Mouse (Mus musculus) layer of hippocampus, postnatal 10 days (tissue): Measurements from ENCODE around the gene Cradd. TPM values are rescaled to one million over a fixed set of nuclear protein-coding genes. Genes with fewer than 3 reads are reported as not detected.

Experiments used
- DNase-seq, 2 experiments: peaks; one replicate each; pipeline ENCODE4 v3.0.0; 2021; ENCODE audit warnings: low spot score in 2 of 2
- total RNA-seq, 2 experiments: library from RNA; stranded (reverse); gene quantifications; 2 replicates each; pipeline ENCODE4 v1.2.3; 2021

The Cradd gene
- total RNA-seq, 2 experiments from 2014 or later = 5.8 to 7.3 TPM

GRCm38 (mm10) chr10:95140191-95140590 lies 183.7 kb downstream of the Cradd start:
- DNase-seq = no peak

DNA sequence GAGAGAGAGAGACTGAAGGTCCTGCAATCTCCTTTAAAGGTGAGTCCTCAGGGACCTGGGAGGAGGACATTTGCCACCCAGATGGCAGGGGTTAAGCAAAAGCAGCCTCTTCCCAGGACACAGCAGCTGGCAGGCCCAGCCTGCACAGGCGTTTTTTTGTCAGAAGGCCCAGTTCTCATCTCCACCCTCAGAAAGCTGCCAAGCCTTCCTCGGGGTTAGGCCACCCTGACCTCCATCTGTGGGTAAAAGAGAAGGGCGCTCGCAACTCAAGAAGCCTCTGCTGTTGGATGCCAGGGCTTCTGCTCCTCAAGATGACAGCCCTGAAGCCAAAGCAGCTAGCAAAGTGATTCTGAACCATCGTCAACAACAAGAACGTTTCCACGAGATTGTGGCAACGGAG lies 184.3 kb downstream of the Cradd start:
- peak in 1 of 2 experiments; percentile 30 for DNase-seq

DNA sequence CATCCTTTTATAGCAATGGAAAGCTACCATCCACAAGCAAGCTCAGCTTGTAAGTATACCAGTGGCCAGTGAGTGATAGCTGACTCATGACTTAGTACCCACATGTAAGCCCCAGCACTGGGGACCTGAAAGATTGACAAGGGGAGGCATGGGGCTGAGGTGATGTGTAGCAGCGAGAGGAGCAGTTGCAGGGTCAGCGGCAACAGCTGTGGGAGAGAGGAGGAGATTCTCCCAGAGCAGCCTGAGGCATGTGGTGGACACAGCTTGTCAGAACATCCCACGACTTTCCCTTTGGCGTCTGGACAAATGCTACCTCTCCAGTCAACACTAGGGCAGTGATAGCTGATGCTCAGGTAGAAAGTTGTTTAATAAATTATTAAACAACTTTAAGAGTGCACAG lies 190.9 kb downstream of the Cradd start:
- DNase-seq = no peak

Other genes starting within 250 kb of the Cradd start
- gene Socs2, start 93.0 kb upstream of the Cradd start, total RNA-seq = 10 to 100 TPM; 73.9 to 75.7 TPM
- 10 to 100 TPM; 76.8 to 84.2 TPM for gene Mrpl42, start 177.8 kb upstream of the Cradd start, total RNA-seq
- gene Ube2n, start 191.0 kb upstream of the Cradd start, total RNA-seq = 100 to 1,000 TPM; 188 to 223 TPM
- gene Nudt4, start 240.0 kb upstream of the Cradd start, total RNA-seq = 10 to 100 TPM; 91.1 to 92.9 TPM